Mouse (Mus musculus) megakaryocyte, embryonic 14.5 days (primary cell): ENCODE measurements at regions not wholly inside any gene's neighbourhood (a gene's known extent, or its start where the extent isn't known, plus 50 kb on each side); places are given as distances from the start of the nearest gene placed in this dataset.

Source experiments
- H3K27me3 ChIP-seq: replicated peaks from 2 replicates; pipeline ENCODE3; 2012; ENCODE audit warnings: inconsistent platforms
- H3K36me3 ChIP-seq: replicated peaks from 2 replicates; pipeline ENCODE3; 2012; ENCODE audit warnings: low read length, inconsistent platforms, mixed read lengths
- H3K4me1 ChIP-seq: 2 replicates; pipeline ENCODE4 v1.6.1; 2012; ENCODE audit warnings: inconsistent platforms
- H3K4me3 ChIP-seq: replicated peaks from 2 replicates; pipeline ENCODE3; 2012; ENCODE audit warnings: moderate library complexity, mild to moderate bottlenecking, inconsistent platforms
- H3K9me3 ChIP-seq: 2 replicates; pipeline ENCODE4 v1.6.1; 2012; ENCODE audit warnings: inconsistent platforms
- FLI1 ChIP-seq: IDR thresholded peaks from 2 replicates; pipeline ENCODE4 v1.6.1; 2012; ENCODE audit warnings: low read length, inconsistent platforms, mixed read lengths
- GATA1 ChIP-seq: IDR thresholded peaks from 3 replicates; pipeline ENCODE4 v1.6.1; 2012; ENCODE audit warnings: mixed read lengths, low read length, inconsistent platforms, borderline replicate concordance

DNA sequence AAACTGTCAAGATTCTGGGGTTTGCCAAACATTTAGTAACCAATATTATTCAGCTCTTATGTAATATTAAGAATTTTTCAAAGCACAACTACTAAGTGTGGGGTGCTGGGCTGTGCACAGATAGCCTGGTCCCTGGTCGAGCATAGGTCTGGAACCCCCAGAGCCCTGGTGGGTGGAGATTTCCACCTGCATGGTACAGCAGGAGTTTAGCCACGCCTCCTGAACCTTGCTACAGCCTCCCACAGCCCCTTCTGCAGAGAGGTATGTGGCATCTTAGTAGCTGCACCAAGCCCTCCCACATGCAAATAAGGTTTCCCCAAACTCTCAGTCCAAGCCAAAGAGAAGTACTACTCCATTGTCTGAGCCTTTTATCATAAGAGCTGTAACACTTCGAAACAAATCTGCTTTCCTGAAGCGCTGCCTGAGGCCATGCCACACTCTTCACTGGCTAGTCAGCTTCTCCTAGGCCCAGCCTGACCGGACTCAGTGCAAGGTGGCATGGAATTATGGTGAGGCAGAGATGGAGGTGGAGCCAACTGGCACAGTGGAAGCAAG is 116.1 kb downstream of the Ube2e3 start:
- no peaks in the 10 kb centered on the region for H3K27me3 ChIP-seq
- no peaks in the 10 kb centered on the region for H3K36me3 ChIP-seq
- no peak overlapping the region for H3K4me3 ChIP-seq
- TF ChIP-seq GATA1, result no peak
- no peaks in the 10 kb centered on the region for H3K4me1 ChIP-seq
- peaks cover 4% of the 10 kb centered on the region; the same call in 1 of the 2 replicates for H3K9me3 ChIP-seq

DNA sequence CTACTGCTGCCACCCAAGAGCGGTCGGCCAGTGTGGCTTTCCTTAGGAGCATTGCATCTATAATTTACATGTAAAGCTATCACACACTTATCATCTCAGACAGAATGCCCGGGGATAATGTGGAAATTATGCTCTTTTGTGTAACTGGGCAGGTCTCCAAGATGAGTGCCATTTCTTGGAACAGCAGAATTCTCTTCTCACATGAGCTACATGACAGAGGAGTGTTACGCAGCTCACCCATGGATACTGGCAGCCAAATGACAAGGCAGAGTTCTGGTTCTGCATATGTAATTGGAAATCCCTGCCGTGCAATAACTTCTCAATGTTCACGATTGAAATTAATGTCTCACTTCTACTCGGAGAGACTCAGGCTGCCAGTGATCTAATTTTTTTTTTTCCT is 119.1 kb downstream of the Ube2e3 start:
- Histone ChIP-seq H3K4me3 (no peak overlapping the region), H3K27me3 (no peaks in the 10 kb centered on the region), H3K4me1 (peaks cover 8% of the 10 kb centered on the region; the same call in 1 of the 2 replicates), H3K9me3 (peaks cover 4% of the 10 kb centered on the region; the same call in 1 of the 2 replicates), H3K36me3 (no peaks in the 10 kb centered on the region)
- TF ChIP-seq GATA1, result no peak
- no peak for TF ChIP-seq FLI1

DNA sequence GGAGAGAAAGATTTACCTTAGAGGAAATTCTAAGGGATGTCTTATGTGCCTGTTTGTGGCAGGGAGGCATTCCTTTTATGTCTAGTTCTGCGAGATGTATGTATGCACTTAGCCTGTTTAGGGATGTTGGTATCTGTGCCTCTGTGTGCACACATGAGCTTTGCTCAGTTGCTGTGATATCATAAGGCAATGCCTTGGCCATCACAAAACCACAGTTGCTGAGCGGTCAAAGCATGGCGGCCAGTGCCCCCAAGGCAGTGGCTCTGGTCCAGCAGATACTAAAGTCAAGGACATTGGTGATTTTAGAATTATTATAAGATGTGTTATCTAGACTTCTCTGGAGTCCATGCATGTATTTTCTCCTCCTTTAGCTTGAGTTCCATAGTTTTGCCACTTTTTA is 119.5 kb downstream of the Ube2e3 start:
- no peaks in the 10 kb centered on the region for H3K27me3 ChIP-seq
- TF ChIP-seq FLI1 (no peak), GATA1 (no peak)
- peaks cover 4% of the 10 kb centered on the region; the same call in 1 of the 2 replicates for H3K9me3 ChIP-seq
- H3K4me3 ChIP-seq, result no peak overlapping the region
- no peaks in the 10 kb centered on the region for H3K36me3 ChIP-seq
- H3K4me1 ChIP-seq, result peaks cover 8% of the 10 kb centered on the region; the same call in 1 of the 2 replicates

DNA sequence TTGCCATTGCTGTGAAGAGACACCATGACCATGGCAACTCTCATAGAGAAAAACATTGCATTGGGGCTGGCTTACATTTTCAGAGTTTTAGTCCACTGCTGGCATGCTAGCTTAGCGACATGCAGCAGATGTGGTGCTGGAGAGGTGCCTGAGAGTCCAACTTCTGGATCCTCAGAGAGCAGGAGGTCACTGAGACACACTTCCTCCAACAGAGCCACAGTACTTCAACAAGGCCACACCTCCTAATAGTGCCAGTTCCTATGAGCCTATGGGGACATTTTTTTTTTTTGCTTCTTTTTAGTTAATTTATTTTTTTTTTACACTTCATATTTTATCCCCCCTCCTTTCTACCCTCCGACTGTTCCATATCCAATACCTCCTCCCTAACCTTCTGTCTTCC is 120.3 kb downstream of the Ube2e3 start:
- no peaks in the 10 kb centered on the region for H3K36me3 ChIP-seq
- peaks cover 8% of the 10 kb centered on the region; the same call in 1 of the 2 replicates for H3K4me1 ChIP-seq
- H3K27me3 ChIP-seq, result no peaks in the 10 kb centered on the region
- H3K9me3 ChIP-seq, result peaks cover 4% of the 10 kb centered on the region; the same call in 1 of the 2 replicates
- TF ChIP-seq GATA1 (no peak), FLI1 (no peak)
- no peak overlapping the region for H3K4me3 ChIP-seq

DNA sequence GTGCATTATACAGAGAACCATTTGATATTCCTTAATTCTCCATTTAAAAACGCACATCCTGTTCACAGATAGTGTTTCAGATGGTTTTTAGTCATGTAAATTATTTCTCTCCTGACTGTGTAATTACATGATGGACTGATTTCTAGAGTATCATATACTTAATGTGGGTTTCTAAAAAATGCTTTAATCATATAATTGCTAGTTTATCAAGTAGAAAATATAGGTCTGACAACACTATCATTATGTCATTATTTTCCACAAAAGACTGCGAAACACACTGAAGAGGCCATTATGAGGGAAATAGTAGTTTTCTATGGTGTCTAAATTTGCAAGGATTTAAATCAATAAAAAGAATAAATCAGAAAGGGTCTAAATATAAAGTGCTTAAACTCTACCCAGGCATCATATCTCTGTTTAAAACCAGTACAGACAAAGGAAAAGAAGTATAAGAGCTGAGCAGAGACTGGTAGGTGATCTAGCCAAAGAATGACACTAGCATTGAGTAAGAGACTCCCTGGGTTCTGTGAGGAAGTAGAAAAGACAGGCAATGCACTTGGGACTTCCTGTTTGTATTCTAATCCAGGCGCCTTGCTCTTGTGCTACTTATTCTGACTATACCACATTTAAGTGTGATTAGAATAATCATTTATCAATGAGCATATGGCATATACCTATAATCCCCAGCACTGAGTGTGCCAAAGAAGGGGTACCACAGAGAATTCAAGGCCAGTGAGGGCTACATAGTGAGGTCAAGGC is 127.1 kb downstream of the Ube2e3 start:
- H3K4me3 ChIP-seq, result no peak overlapping the region

GRCm38 (mm10) chr2:78998637-78999036 is 130.7 kb downstream of the Ube2e3 start:
- H3K4me1 ChIP-seq, result peaks cover 11% of the 10 kb centered on the region; the same call in 1 of the 2 replicates
- no peaks in the 10 kb centered on the region for H3K36me3 ChIP-seq
- no peak overlapping the region for H3K4me3 ChIP-seq
- no peaks in the 10 kb centered on the region for H3K9me3 ChIP-seq
- TF ChIP-seq GATA1, result no peak
- TF ChIP-seq FLI1, result no peak
- no peaks in the 10 kb centered on the region for H3K27me3 ChIP-seq

More for the DNA sequence above, 127.1 kb downstream of the Ube2e3 start:
- no peaks in the 10 kb centered on the region for H3K9me3 ChIP-seq
- TF ChIP-seq GATA1 (no peak), FLI1 (no peak)
- H3K27me3 ChIP-seq, result no peaks in the 10 kb centered on the region
- no peaks in the 10 kb centered on the region for H3K36me3 ChIP-seq
- H3K4me1 ChIP-seq, result peaks cover 19% of the 10 kb centered on the region; the same call in 1 of the 2 replicates

GRCm38 (mm10) chr2:78999410-78999809 is 131.5 kb downstream of the Ube2e3 start:
- no peaks in the 10 kb centered on the region for H3K9me3 ChIP-seq
- no peaks in the 10 kb centered on the region for H3K36me3 ChIP-seq
- peaks cover 11% of the 10 kb centered on the region; the same call in 1 of the 2 replicates for H3K4me1 ChIP-seq
- no peak for TF ChIP-seq FLI1
- TF ChIP-seq GATA1, result no peak
- no peak overlapping the region for H3K4me3 ChIP-seq
- no peaks in the 10 kb centered on the region for H3K27me3 ChIP-seq

DNA sequence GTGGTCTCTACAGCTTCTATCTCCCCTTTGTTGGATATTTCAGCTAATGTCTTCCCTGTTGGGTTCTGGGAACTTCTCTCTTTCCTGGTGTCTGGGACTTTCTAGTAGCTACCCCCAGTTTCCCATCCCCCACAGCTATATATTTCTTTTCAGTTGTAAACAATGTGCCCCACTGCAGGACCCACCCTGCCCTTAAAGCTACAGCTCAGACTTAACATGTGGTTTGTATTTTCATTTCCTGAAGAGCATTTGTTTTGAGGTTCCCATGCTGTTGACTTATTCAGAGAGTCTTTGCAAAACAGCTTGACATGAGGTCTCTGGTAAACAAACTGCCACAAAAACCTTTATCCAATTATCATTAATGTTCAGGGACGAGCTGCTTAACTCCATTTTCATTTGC is 136.9 kb downstream of the Ube2e3 start:
- H3K9me3 ChIP-seq, result no peaks in the 10 kb centered on the region
- H3K4me3 ChIP-seq, result no peak overlapping the region
- TF ChIP-seq GATA1 (no peak), FLI1 (no peak)
- 0 out of 2 replicates have a peak, but pooled peaks cover 3% of the 10 kb centered on the region for H3K4me1 ChIP-seq
- no peaks in the 10 kb centered on the region for H3K36me3 ChIP-seq
- H3K27me3 ChIP-seq, result no peaks in the 10 kb centered on the region

GRCm38 (mm10) chr2:79008642-79009041 is 140.7 kb downstream of the Ube2e3 start:
- H3K27me3 ChIP-seq, result no peaks in the 10 kb centered on the region
- H3K36me3 ChIP-seq, result no peaks in the 10 kb centered on the region
- H3K9me3 ChIP-seq, result no peaks in the 10 kb centered on the region
- H3K4me1 ChIP-seq, result 0 out of 2 replicates have a peak, but pooled peaks cover 3% of the 10 kb centered on the region
- H3K4me3 ChIP-seq, result no peak overlapping the region
- TF ChIP-seq GATA1, result no peak
- no peak for TF ChIP-seq FLI1

GRCm38 (mm10) chr2:79009791-79010190 is 141.9 kb downstream of the Ube2e3 start:
- Histone ChIP-seq H3K9me3 (peaks cover 7% of the 10 kb centered on the region), H3K36me3 (no peaks in the 10 kb centered on the region), H3K4me3 (no peak overlapping the region), H3K27me3 (no peaks in the 10 kb centered on the region), H3K4me1 (0 out of 2 replicates have a peak, but pooled peaks cover 3% of the 10 kb centered on the region)
- TF ChIP-seq GATA1, result no peak
- no peak for TF ChIP-seq FLI1
